Mouse (Mus musculus): ENCODE data around the gene Tgfb2. TPM values are rescaled to one million over a fixed set of nuclear protein-coding genes. Genes with fewer than 3 reads are reported as not detected.

Tgfb2 gene
- polyA plus RNA-seq, 1 experiment = 0.67 TPM

- H3K27ac ChIP-seq (ENCODE audit: control insufficient read depth, insufficient read depth, low read depth, low read length, poor library complexity) = no peak overlapping the region
- no peak overlapping the region for H3K4me3 ChIP-seq (replicated peaks; ENCODE audit: control insufficient read depth, low read depth, low read length)
- WGBS = 80% methylated on average over 3 of the region's 3 CpGs
- no peaks in the 10 kb centered on the region; the same call in 1 of the 2 replicates for H3K4me1 ChIP-seq (ENCODE audit: control insufficient read depth, insufficient read depth, low read length)
- no peak for TF ChIP-seq CTCF (IDR thresholded peaks at IDR 0.05; ENCODE audit: control insufficient read depth, insufficient read depth, low read length)
Observed at GRCm38 (mm10) chr1:186674621-186675020, 31.2 kb downstream of the Tgfb2 start.

DNA sequence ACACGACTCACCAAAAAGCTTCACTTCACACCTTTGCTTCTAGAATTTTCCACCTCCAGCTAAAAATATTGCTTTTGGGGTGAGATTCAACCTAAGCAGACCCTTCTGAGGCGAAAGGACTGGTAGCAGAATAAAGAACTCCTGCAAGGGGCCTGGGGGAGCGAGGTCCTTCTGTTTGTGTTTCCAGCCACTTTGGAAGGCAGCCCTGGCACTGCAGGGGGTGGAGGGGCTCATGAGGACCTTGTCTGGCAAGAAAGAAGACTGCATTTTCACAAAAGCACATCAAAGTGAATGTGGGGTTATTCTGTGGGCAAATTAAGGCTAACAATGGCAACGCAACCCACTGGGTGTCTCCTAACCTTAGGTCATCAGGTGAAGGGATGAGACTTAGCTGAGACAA lies 32.6 kb downstream of the Tgfb2 start:
- H3K4me1 ChIP-seq (ENCODE audit: control insufficient read depth, insufficient read depth, low read length) = no peaks in the 10 kb centered on the region; the same call in 1 of the 2 replicates
- H3K4me3 ChIP-seq (replicated peaks; ENCODE audit: control insufficient read depth, low read depth, low read length) = no peak overlapping the region
- WGBS = 77% methylated on average over 4 of the region's 4 CpGs
- TF ChIP-seq POLR2A (IDR thresholded peaks at IDR 0.05; ENCODE audit: borderline replicate concordance, control insufficient read depth, low read depth, low read length) (no peak), CTCF (IDR thresholded peaks at IDR 0.05; ENCODE audit: control insufficient read depth, insufficient read depth, low read length) (no peak)
- H3K27ac ChIP-seq (ENCODE audit: control insufficient read depth, insufficient read depth, low read depth, low read length, poor library complexity) = no peak overlapping the region

GRCm38 (mm10) chr1:186663412-186663811 lies 42.4 kb downstream of the Tgfb2 start:
- 85% methylated on average over 11 of the region's 11 CpGs for WGBS
- no peak for TF ChIP-seq CTCF (IDR thresholded peaks at IDR 0.05; ENCODE audit: control insufficient read depth, insufficient read depth, low read length)
- TF ChIP-seq POLR2A (IDR thresholded peaks at IDR 0.05; ENCODE audit: borderline replicate concordance, control insufficient read depth, low read depth, low read length) = no peak

DNA sequence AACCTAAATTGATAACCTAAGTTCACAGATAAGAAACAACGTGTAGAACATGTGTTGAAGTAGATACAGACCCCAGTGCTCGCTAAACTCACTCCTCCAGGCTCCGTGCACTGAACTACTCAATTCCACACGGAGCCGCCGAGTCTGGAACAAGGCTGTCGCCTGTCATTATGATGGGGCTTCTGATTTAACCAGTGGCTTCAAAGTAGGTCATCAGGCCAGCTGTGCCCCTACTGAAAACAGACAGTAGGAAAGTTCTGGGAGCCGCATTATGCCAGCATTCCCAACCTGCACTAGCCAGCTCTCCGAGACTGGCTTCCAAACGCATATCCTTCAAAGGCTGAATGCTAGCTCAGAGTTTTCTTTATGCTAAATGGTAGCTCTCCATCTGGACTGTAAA lies 42.8 kb downstream of the Tgfb2 start:
- 82% methylated on average over 10 of the region's 10 CpGs for WGBS
- TF ChIP-seq CTCF (IDR thresholded peaks at IDR 0.05; ENCODE audit: control insufficient read depth, insufficient read depth, low read length) (no peak), POLR2A (IDR thresholded peaks at IDR 0.05; ENCODE audit: borderline replicate concordance, control insufficient read depth, low read depth, low read length) (no peak)

More at GRCm38 (mm10) chr1:186663412-186663811, 42.4 kb downstream of the Tgfb2 start:
- Histone ChIP-seq H3K27ac (ENCODE audit: control insufficient read depth, insufficient read depth, low read depth, low read length, poor library complexity) (no peak overlapping the region), H3K4me1 (ENCODE audit: control insufficient read depth, insufficient read depth, low read length) (no peaks in the 10 kb centered on the region), H3K4me3 (replicated peaks; ENCODE audit: control insufficient read depth, low read depth, low read length) (no peak overlapping the region)

GRCm38 (mm10) chr1:186661206-186661921 lies 44.4 kb downstream of the Tgfb2 start:
- no peak for TF ChIP-seq POLR2A (IDR thresholded peaks at IDR 0.05; ENCODE audit: borderline replicate concordance, control insufficient read depth, low read depth, low read length)
- no peak for TF ChIP-seq CTCF (IDR thresholded peaks at IDR 0.05; ENCODE audit: control insufficient read depth, insufficient read depth, low read length)
- no peak overlapping the region for H3K27ac ChIP-seq (ENCODE audit: control insufficient read depth, insufficient read depth, low read depth, low read length, poor library complexity)
- no peak overlapping the region for H3K4me3 ChIP-seq (replicated peaks; ENCODE audit: control insufficient read depth, low read depth, low read length)
- 77% methylated on average over 15 of the region's 15 CpGs for WGBS
- H3K4me1 ChIP-seq (ENCODE audit: control insufficient read depth, insufficient read depth, low read length) = no peaks in the 10 kb centered on the region

More for the DNA sequence above, 42.8 kb downstream of the Tgfb2 start:
- no peak overlapping the region for H3K4me3 ChIP-seq (replicated peaks; ENCODE audit: control insufficient read depth, low read depth, low read length)
- no peak overlapping the region for H3K27ac ChIP-seq (ENCODE audit: control insufficient read depth, insufficient read depth, low read depth, low read length, poor library complexity)
- no peaks in the 10 kb centered on the region for H3K4me1 ChIP-seq (ENCODE audit: control insufficient read depth, insufficient read depth, low read length)

- H3K4me1 ChIP-seq (ENCODE audit: control insufficient read depth, insufficient read depth, low read length) = no peaks in the 10 kb centered on the region
- 82% methylated on average over 11 of the region's 11 CpGs for WGBS
- TF ChIP-seq POLR2A (IDR thresholded peaks at IDR 0.05; ENCODE audit: borderline replicate concordance, control insufficient read depth, low read depth, low read length) (no peak), CTCF (IDR thresholded peaks at IDR 0.05; ENCODE audit: control insufficient read depth, insufficient read depth, low read length) (no peak)
- H3K27ac ChIP-seq (ENCODE audit: control insufficient read depth, insufficient read depth, low read depth, low read length, poor library complexity) = no peak overlapping the region
- no peak overlapping the region for H3K4me3 ChIP-seq (replicated peaks; ENCODE audit: control insufficient read depth, low read depth, low read length)
Observed at GRCm38 (mm10) chr1:186658783-186659182, 47.0 kb downstream of the Tgfb2 start.

- no peak for TF ChIP-seq POLR2A (IDR thresholded peaks at IDR 0.05; ENCODE audit: borderline replicate concordance, control insufficient read depth, low read depth, low read length)
- TF ChIP-seq CTCF (IDR thresholded peaks at IDR 0.05; ENCODE audit: control insufficient read depth, insufficient read depth, low read length) = no peak
- Histone ChIP-seq H3K4me1 (ENCODE audit: control insufficient read depth, insufficient read depth, low read length) (no peaks in the 10 kb centered on the region), H3K4me3 (replicated peaks; ENCODE audit: control insufficient read depth, low read depth, low read length) (no peak overlapping the region), H3K27ac (ENCODE audit: control insufficient read depth, insufficient read depth, low read depth, low read length, poor library complexity) (no peak overlapping the region)
- WGBS = 72% methylated on average over 16 of the region's 16 CpGs
Observed at GRCm38 (mm10) chr1:186657559-186658219, 48.1 kb downstream of the Tgfb2 start.

GRCm38 (mm10) chr1:186656732-186657329 lies 49.0 kb downstream of the Tgfb2 start:
- WGBS = 84% methylated on average over 5 of the region's 5 CpGs
- H3K27ac ChIP-seq (ENCODE audit: control insufficient read depth, insufficient read depth, low read depth, low read length, poor library complexity) = no peak overlapping the region
- TF ChIP-seq CTCF (IDR thresholded peaks at IDR 0.05; ENCODE audit: control insufficient read depth, insufficient read depth, low read length) = no peak
- no peak for TF ChIP-seq POLR2A (IDR thresholded peaks at IDR 0.05; ENCODE audit: borderline replicate concordance, control insufficient read depth, low read depth, low read length)

More at GRCm38 (mm10) chr1:186656732-186657329, 49.0 kb downstream of the Tgfb2 start:
- no peaks in the 10 kb centered on the region for H3K4me1 ChIP-seq (ENCODE audit: control insufficient read depth, insufficient read depth, low read length)
- H3K4me3 ChIP-seq (replicated peaks; ENCODE audit: control insufficient read depth, low read depth, low read length) = no peak overlapping the region
